In the genomic region with DNA sequence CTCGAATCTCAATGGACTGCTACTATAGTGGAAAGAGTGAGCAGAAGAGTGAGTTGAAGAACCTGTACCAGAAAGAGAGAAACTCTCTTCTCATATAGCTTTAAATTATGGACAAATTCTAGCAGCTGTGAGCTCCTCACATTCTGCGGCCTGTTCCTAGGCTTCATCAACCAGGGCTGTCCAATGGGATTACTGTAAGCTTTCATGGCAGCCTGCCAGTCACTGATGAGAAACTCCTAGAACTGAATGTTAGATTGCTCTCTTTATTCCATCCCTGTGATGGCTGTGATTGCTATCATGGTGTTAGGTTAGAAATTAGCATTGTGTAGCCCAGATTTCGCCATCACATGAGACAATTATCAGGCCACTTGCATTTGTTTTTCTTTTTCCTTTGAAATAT, we compare ENCODE assay signal across 14 mouse cellular contexts.
A peak's percentile ranks its signal among the peaks of the same experiment; 100 is the strongest.
DNase-seq lines count a peak whose midpoint lies in the region; ATAC-seq and TF ChIP-seq lines count a peak whose summit lies in the region.
"Had no signal": no experiment of that assay in that cellular context is flagged by ENCODE, and none has a peak within 500 bp of the region (broad histone marks: within the 10 kb centered on the region; RNA-seq: fewer than 3 reads in every experiment).

No protein-coding gene starts in this region.

- no peak for ATAC-seq in hindbrain, postnatal 0 days
- no peak for ATAC-seq in hindbrain, embryonic 12.5 days (ENCODE audit: low FRiP score)
- ATAC-seq in neural tube, embryonic 14.5 days (ENCODE audit: low read depth), result 0 out of 2 replicates have a peak, but pooled peaks have one; percentile 54
- no peak for ATAC-seq in neural tube, embryonic 15.5 days (ENCODE audit: low FRiP score)
- no peak for ATAC-seq in intestine, postnatal 0 days
- ATAC-seq: inflammation-experienced regulatory T-cells, adult 6 months; liver, postnatal 0 days had no signal

- no peaks in the 10 kb centered on the region for H3K27me3 ChIP-seq in hindbrain, postnatal 0 days (ENCODE audit: insufficient read depth, low read length)
- H3K27me3 ChIP-seq in hindbrain, embryonic 12.5 days, result no peaks in the 10 kb centered on the region
- H3K27me3 ChIP-seq in neural tube, embryonic 14.5 days (ENCODE audit: control insufficient read depth, insufficient read depth, low read length), result no peaks in the 10 kb centered on the region
- H3K27me3 ChIP-seq in neural tube, embryonic 15.5 days (replicated peaks), result no peaks in the 10 kb centered on the region
- H3K27me3 ChIP-seq in intestine, postnatal 0 days (replicated peaks; ENCODE audit: control insufficient read depth, insufficient read depth, low read length), result no peaks in the 10 kb centered on the region
- H3K27me3 ChIP-seq: CH12.LX; embryonic facial prominence, embryonic 12.5 days had no signal

- H3K4me1 ChIP-seq in hindbrain, postnatal 0 days (ENCODE audit: insufficient read depth, low read length), result no peaks in the 10 kb centered on the region
- no peaks in the 10 kb centered on the region for H3K4me1 ChIP-seq in hindbrain, embryonic 12.5 days
- no peaks in the 10 kb centered on the region for H3K4me1 ChIP-seq in neural tube, embryonic 14.5 days (ENCODE audit: control insufficient read depth, insufficient read depth, low read length)
- no peaks in the 10 kb centered on the region for H3K4me1 ChIP-seq in neural tube, embryonic 15.5 days
- no peaks in the 10 kb centered on the region for H3K4me1 ChIP-seq in intestine, postnatal 0 days (replicated peaks; ENCODE audit: control insufficient read depth, insufficient read depth, low read length)
- H3K4me1 ChIP-seq: embryonic facial prominence, embryonic 12.5 days had no signal

- H3K4me2 ChIP-seq in hindbrain, postnatal 0 days (ENCODE audit: low read depth, low read length), result no peak overlapping the region
- H3K4me2 ChIP-seq in hindbrain, embryonic 12.5 days (replicated peaks), result no peak overlapping the region
- H3K4me2 ChIP-seq in neural tube, embryonic 14.5 days (ENCODE audit: low read depth, low read length), result no peak overlapping the region
- no peak overlapping the region for H3K4me2 ChIP-seq in neural tube, embryonic 15.5 days
- no peak overlapping the region for H3K4me2 ChIP-seq in intestine, postnatal 0 days (replicated peaks; ENCODE audit: low read depth)
- H3K4me2 ChIP-seq: embryonic facial prominence, embryonic 12.5 days had no signal

- TF ChIP-seq CTCF in hindbrain, postnatal 0 days (IDR thresholded peaks at IDR 0.05; ENCODE audit: low read depth), result no peak
- no peak for TF ChIP-seq CTCF in intestine, postnatal 0 days (IDR thresholded peaks at IDR 0.05; ENCODE audit: low read depth)

- H3K27ac ChIP-seq in hindbrain, postnatal 0 days, result no peak overlapping the region
- H3K27ac ChIP-seq in hindbrain, embryonic 12.5 days, result no peak overlapping the region
- no peak overlapping the region for H3K27ac ChIP-seq in neural tube, embryonic 14.5 days (ENCODE audit: low read depth, low read length)
- H3K27ac ChIP-seq in neural tube, embryonic 15.5 days (replicated peaks), result no peak overlapping the region
- no peak overlapping the region for H3K27ac ChIP-seq in intestine, postnatal 0 days (ENCODE audit: low read depth, low read length)
- H3K27ac ChIP-seq: embryonic facial prominence, embryonic 12.5 days; kidney, postnatal 0 days; macrophage had no signal

- H3K36me3 ChIP-seq in hindbrain, postnatal 0 days (ENCODE audit: insufficient read depth, low read length), result no peaks in the 10 kb centered on the region
- no peaks in the 10 kb centered on the region for H3K36me3 ChIP-seq in hindbrain, embryonic 12.5 days
- H3K36me3 ChIP-seq in neural tube, embryonic 14.5 days (ENCODE audit: control insufficient read depth, insufficient read depth, low read length), result no peaks in the 10 kb centered on the region
- no peaks in the 10 kb centered on the region for H3K36me3 ChIP-seq in neural tube, embryonic 15.5 days
- H3K36me3 ChIP-seq in intestine, postnatal 0 days (ENCODE audit: control insufficient read depth, insufficient read depth), result no peaks in the 10 kb centered on the region
- H3K36me3 ChIP-seq: embryonic facial prominence, embryonic 12.5 days had no signal

- no peak overlapping the region for H3K4me3 ChIP-seq in hindbrain, postnatal 0 days (ENCODE audit: low read length)
- H3K4me3 ChIP-seq in hindbrain, embryonic 12.5 days, result no peak overlapping the region
- no peak overlapping the region for H3K4me3 ChIP-seq in neural tube, embryonic 14.5 days (ENCODE audit: low read depth, low read length)
- no peak overlapping the region for H3K4me3 ChIP-seq in neural tube, embryonic 15.5 days (replicated peaks)
- no peak overlapping the region for H3K4me3 ChIP-seq in intestine, postnatal 0 days (ENCODE audit: low read depth, low read length)
- H3K4me3 ChIP-seq: embryonic facial prominence, embryonic 12.5 days had no signal

- peak; percentile 63 to 72 for DNase-seq in cerebellum, postnatal 10 days
- DNase-seq in cerebellum, adult 9-11 months, result no peak
- peak; percentile 63 for DNase-seq in hindbrain, postnatal 0 days (ENCODE audit: low spot score)
- DNase-seq in right cerebral cortex, postnatal 14 days, result peak; percentile 7
- DNase-seq: liver, postnatal 0 days had no signal

- H3K9ac ChIP-seq in hindbrain, postnatal 0 days (replicated peaks; ENCODE audit: low read length), result no peak overlapping the region
- no peak overlapping the region for H3K9ac ChIP-seq in hindbrain, embryonic 12.5 days
- H3K9ac ChIP-seq in neural tube, embryonic 14.5 days (replicated peaks; ENCODE audit: low read depth, low read length), result no peak overlapping the region
- no peak overlapping the region for H3K9ac ChIP-seq in neural tube, embryonic 15.5 days (replicated peaks)
- H3K9ac ChIP-seq in intestine, postnatal 0 days (ENCODE audit: low read depth, low read length), result no peak overlapping the region
- H3K9ac ChIP-seq: embryonic facial prominence, embryonic 12.5 days; liver, postnatal 0 days had no signal

- 70% methylated on average over 3 of the region's 3 CpGs for WGBS in hindbrain, postnatal 0 days
- 84% methylated on average over 3 of the region's 3 CpGs for WGBS in hindbrain, embryonic 12.5 days
- WGBS in neural tube, embryonic 14.5 days, result 77% methylated on average over 3 of the region's 3 CpGs
- WGBS in neural tube, embryonic 15.5 days, result 68% methylated on average over 3 of the region's 3 CpGs
- WGBS in intestine, postnatal 0 days, result 83% methylated on average over 3 of the region's 3 CpGs

- H3K9me3 ChIP-seq in hindbrain, postnatal 0 days (ENCODE audit: low read length), result no peaks in the 10 kb centered on the region
- no peaks in the 10 kb centered on the region for H3K9me3 ChIP-seq in hindbrain, embryonic 12.5 days (replicated peaks)
- H3K9me3 ChIP-seq in neural tube, embryonic 14.5 days (ENCODE audit: control insufficient read depth, low read length), result no peaks in the 10 kb centered on the region
- H3K9me3 ChIP-seq in neural tube, embryonic 15.5 days (replicated peaks), result no peaks in the 10 kb centered on the region
- no peaks in the 10 kb centered on the region for H3K9me3 ChIP-seq in intestine, postnatal 0 days (ENCODE audit: control insufficient read depth)
- H3K9me3 ChIP-seq: embryonic facial prominence, embryonic 12.5 days had no signal
